Mouse (Mus musculus) skeletal muscle tissue, adult 2 months (tissue): Measurements from ENCODE around the gene Tenm2.

Experiments used
- DNase-seq: peaks from one replicate; pipeline ENCODE4 v3.0.0-alpha.2; 2012; ENCODE audit warnings: low read depth, low spot score

Tenm2 gene

GRCm38 (mm10) chr11:36364441-36364840, 871.3 kb downstream of the Tenm2 start:
- no peak for DNase-seq

DNA sequence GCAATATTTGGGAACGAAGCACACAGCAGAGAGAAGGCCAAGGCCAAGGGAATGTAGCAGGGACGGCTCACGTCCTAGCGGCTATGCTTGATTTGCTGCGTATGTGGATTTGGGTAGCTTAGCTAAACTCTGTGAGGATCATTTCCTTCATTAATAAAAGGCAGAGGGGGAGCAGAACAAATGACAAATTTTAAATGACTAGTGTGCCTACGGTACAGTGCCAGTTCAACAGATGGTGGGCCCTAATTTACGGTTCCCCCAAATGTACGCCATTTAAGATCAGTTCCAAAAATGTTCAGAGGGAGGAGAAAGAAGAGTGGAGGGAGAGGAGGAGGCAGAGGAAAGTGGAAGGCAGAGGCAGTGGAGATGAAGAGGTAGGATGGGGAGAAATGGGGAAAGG, 873.2 kb downstream of the Tenm2 start:
- DNase-seq: no peak

- DNase-seq: no peak
These were observed 882.5 kb downstream of the Tenm2 start for GRCm38 (mm10) chr11:36353252-36353651.

DNA sequence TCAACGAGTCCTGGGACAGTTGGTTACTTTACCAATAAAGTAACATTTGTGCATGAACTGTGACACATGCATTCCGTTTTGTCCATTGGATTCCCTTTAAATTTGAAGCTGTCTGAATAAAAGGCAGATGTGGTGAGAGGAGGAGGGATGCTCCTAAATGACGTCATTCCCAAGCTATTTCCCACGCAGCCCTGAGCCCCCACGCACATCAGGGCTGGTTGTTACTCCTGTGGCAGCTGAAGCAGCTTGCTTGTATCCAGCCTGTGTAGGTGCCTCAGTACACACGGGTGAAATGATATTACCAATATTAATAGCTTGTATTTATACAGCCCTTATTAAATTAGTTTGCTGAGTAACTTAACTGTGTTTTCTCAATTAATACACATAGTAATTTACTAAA, 884.0 kb downstream of the Tenm2 start:
- DNase-seq: no peak

GRCm38 (mm10) chr11:36351341-36351740, 884.4 kb downstream of the Tenm2 start:
- DNase-seq: no peak

DNA sequence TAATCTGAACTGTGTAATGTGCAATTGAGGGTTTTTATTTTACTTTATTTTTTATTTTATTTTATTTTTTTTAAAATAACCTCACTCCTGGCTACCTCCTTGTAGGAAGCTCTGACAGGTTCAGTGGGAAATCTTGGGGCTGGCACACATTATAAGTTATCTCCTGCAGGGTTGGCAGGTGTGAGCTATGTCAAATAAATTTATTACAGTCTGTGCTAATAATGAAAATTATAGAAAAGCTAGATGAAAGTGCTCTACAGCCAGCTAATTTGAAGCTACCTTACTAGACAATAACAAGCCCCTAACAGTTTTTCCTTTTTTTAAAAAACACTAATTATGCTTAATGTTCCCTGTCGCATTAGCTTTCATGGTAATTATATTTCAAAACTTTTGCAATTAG, 885.5 kb downstream of the Tenm2 start:
- DNase-seq: no peak

DNA sequence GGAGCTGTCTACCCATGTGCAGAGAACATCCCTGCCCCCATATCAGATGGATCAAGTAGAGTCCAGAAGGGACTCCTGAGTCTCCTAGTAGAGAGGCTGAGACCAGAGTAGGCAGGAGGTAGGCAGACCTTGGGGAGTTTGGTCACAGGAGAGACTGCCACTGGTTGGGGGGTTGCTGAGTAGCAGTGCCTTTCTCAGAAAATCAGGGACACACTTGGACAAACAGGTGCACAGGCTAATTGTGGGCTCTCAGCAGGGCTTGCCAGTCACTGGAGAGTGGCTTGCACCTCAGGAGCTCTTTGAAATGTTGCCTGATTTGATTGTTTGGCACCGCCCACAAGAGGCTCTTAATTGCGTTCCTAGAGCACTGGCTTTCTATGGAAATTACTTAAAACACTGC, 885.9 kb downstream of the Tenm2 start:
- no peak for DNase-seq

- no peak for DNase-seq
These were observed 894.0 kb downstream of the Tenm2 start for GRCm38 (mm10) chr11:36341799-36342198.

DNA sequence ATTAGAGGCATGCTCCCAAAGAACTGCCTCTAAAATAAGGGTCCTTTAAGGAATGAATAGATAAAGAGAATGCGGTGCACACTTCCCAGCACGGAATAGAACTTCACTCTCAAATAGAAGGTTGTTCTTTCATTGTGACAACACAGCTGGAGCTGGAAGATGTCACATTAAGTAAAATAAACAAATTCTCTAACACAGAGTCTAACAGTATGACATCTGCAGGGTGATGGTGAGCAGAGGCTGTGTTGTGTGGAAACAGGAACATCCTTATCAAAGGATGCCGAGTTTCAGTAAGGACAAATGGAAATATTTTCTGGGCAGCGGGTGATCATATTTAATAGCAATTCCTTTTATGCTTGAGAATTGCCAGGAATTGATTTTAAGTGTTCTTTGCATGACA, 897.3 kb downstream of the Tenm2 start:
- DNase-seq: no peak

DNA sequence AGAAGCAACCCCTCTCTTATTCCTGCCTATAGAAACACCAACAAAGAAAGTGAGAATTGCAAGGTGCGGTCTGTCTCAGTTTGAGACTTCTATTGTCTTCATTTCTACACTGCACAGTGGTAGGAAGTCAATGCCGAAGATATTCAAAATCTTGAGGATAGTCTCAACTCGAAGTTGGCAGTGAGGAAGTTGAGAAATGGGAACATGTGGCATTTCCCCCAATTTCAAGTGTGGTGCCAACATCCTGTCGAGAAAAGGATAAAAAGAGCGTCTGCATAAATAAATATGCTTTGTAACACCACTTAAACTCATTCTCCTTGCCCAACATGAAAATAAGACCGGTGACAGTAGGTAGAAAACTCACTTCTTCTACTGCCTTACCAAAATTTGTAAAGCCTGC, 898.7 kb downstream of the Tenm2 start:
- DNase-seq: no peak

- no peak for DNase-seq
These were observed 900.6 kb downstream of the Tenm2 start for GRCm38 (mm10) chr11:36335147-36335546.

- no peak for DNase-seq
These were observed 901.5 kb downstream of the Tenm2 start for GRCm38 (mm10) chr11:36334100-36334735.

GRCm38 (mm10) chr11:36332222-36332621, 903.5 kb downstream of the Tenm2 start:
- DNase-seq: no peak

- no peak for DNase-seq
These were observed 904.2 kb downstream of the Tenm2 start for GRCm38 (mm10) chr11:36331408-36332178.

GRCm38 (mm10) chr11:36327243-36327642, 908.5 kb downstream of the Tenm2 start:
- DNase-seq: no peak

- DNase-seq: no peak
These were observed 926.4 kb downstream of the Tenm2 start for GRCm38 (mm10) chr11:36309317-36309716.

DNA sequence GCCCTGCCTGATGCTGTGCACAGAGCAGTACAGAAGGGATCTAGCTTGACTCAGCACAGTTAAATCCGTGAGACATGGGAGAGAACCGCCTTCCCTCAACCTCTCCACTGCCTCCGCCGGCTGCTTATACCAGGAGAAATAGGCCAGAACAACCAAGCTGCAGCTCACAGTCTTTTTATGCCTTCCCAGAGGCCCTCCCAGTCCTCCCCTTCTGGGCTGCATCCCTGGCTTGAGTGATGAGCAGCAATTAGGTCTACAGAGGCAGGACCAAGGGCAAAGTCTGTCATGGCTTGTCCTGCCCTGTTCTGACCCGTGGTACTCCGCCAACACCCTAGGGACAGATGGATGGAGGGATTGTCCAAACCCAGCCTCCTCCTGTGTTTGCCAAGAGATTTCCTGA, 928.5 kb downstream of the Tenm2 start:
- no peak for DNase-seq

GRCm38 (mm10) chr11:36305348-36305950, 930.3 kb downstream of the Tenm2 start:
- no peak for DNase-seq

DNA sequence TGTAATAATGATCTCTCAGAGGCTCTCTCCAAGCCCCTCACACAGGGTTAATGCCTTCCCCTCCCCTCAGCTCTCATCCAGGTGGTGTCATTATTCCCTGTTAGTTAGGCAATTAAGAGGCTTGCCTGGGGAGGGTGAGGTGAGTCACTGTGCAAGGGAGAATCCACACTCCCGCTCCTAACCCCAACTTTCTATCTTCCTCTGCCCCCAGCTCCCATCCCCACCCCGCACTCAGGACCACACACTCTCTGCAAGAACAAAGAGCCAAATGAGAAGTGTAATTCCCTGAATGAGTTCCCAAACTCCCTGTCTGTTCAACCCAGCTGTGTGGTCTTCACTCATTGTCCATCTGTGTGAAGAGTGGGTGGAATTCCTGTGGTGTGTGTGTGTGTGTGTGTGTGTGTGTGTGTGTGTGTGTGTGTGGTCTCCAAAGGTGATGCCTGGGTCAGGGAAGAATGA, 932.8 kb downstream of the Tenm2 start:
- no peak for DNase-seq

DNA sequence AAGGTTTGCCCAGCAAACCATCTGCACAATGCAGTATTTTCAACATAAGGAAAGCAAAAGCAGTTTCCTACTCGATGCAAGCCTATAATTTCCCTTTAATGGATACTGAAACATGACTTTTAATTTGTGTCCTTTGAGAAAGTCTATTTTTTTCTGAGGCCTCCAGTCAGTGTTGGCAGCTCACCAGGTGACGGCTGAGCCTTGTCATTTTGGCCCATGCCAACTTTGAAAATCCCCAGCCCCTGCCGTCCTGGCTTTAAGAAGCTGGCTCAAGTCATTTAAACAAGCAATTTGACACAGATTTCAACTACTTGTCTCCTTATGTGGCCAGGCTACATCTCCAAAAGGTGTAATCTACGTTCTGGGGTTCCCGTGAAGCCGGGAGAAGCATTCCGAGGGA, 933.7 kb downstream of the Tenm2 start:
- DNase-seq: no peak

DNA sequence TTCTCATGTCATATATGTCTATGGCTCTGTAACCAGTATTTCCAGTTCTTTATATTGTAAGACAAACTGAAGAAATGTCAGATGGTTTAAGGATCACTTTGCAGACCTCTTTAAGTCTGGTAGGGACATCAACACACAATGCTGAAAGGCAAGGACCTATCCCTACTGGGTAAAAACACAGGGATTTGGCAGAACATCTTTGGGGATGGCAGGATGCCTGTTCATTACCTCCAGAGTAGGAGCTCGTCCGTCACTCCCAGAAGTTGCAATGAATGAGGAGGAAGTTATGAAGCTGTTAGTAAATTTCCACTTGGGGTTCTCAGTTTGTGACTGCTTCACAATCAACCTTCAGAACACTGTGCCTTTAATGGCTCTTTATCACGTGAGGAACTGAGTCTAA, 939.2 kb downstream of the Tenm2 start:
- no peak for DNase-seq

GRCm38 (mm10) chr11:36292206-36292605, 943.6 kb downstream of the Tenm2 start:
- DNase-seq: no peak

DNA sequence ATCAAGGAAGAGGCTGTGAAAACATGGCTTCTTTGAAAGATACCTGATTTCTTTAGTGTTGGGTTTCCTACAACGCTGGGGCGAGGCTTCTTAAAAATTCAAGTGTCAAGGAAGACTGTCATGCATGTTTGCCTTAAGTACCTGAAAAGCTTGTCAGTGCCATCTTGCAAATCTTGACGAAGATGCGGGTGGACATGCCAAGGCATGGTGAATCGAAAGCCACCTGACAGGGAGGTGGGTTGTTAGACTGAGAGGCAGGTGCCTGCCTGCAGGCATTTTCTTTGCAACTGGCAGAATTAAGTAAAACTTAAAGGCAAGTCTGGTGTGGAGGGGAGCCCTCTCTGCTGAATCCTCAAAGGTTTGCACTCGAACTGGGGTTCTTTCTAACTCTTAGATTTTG, 949.5 kb downstream of the Tenm2 start:
- no peak for DNase-seq
